21 mouse cellular contexts compared by ENCODE assay signal in genomic region chr16:95759151-95759987, GRCm38 (mm10). TPM values are rescaled to one million over a fixed set of nuclear protein-coding genes. Genes with fewer than 3 reads are reported as not detected.
DNase-seq lines count a peak whose midpoint lies in the region; ATAC-seq and TF ChIP-seq lines count a peak whose summit lies in the region.
"Had no signal": no experiment of that assay in that cellular context is flagged by ENCODE, and none has a peak within 500 bp of the region (broad histone marks: within the 10 kb centered on the region; RNA-seq: fewer than 3 reads in every experiment).

No protein-coding gene starts in this region.

- intact Hi-C loops in heart, adult 2 months (cut with DNase I), result loop anchor here (5.0 to 10.0 kb wide), 2 partner anchors 102 to 325 kb away; no protein-coding TSS in a partner anchor

- WGBS in heart, adult 2 months, result 82% methylated on average over 8 of the region's 8 CpGs
- 85% methylated on average over 8 of the region's 8 CpGs for WGBS in limb, embryonic 15.5 days
- WGBS in limb, embryonic 10.5 days, result 89% methylated on average over 8 of the region's 8 CpGs
- 85% methylated on average over 8 of the region's 8 CpGs for WGBS in embryonic facial prominence, embryonic 15.5 days
- 84% methylated on average over 8 of the region's 8 CpGs for WGBS in hindbrain, postnatal 0 days

- TF ChIP-seq CTCF in heart, adult 2 months (IDR thresholded peaks at IDR 0.05), result no peak
- TF ChIP-seq CTCF in hindbrain, postnatal 0 days (IDR thresholded peaks at IDR 0.05; ENCODE audit: low read depth), result no peak

- H3K4me1 ChIP-seq in heart, adult 2 months (ENCODE audit: control insufficient read depth, insufficient read depth, low read length), result peaks cover 5% of the 10 kb centered on the region; the same call in 1 of the 2 replicates
- 0 out of 2 replicates have a peak, but pooled peaks cover 8% of the 10 kb centered on the region for H3K4me1 ChIP-seq in limb, embryonic 15.5 days
- H3K4me1 ChIP-seq in limb, embryonic 10.5 days, result peaks cover 19% of the 10 kb centered on the region
- peaks cover 29% of the 10 kb centered on the region for H3K4me1 ChIP-seq in embryonic facial prominence, embryonic 15.5 days
- no peaks in the 10 kb centered on the region for H3K4me1 ChIP-seq in hindbrain, postnatal 0 days (ENCODE audit: insufficient read depth, low read length)
- H3K4me1 ChIP-seq: midbrain, embryonic 12.5 days had no signal

- no peak for DNase-seq in heart, adult 2 months
- no peak for DNase-seq in heart, postnatal 4 days
- no peak for DNase-seq in limb, embryonic 10.5 days (ENCODE audit: low spot score)
- DNase-seq in cerebellum, adult 8-10 months, result peak; percentile 82
- DNase-seq in hindbrain, postnatal 0 days (ENCODE audit: low spot score), result no peak
- no peak for DNase-seq in right cerebral cortex, adult 2 months (ENCODE audit: low spot score in 2 of 2)
- DNase-seq: adrenal gland, postnatal 36 days; kidney, postnatal 36 days; left cerebral cortex, postnatal 4 days; lung, adult 18-20 months; lung, postnatal 36 days; retina, postnatal 1 day; right cerebral cortex, postnatal 4 days; thymus, postnatal 36 days had no signal

- H3K79me2 ChIP-seq in heart, adult 2 months (replicated peaks; ENCODE audit: control insufficient read depth, insufficient read depth, low read length), result no peaks in the 10 kb centered on the region

- no peaks in the 10 kb centered on the region for H3K27me3 ChIP-seq in heart, adult 2 months (ENCODE audit: control insufficient read depth, insufficient read depth, low read length)
- H3K27me3 ChIP-seq in limb, embryonic 15.5 days, result no peaks in the 10 kb centered on the region
- no peaks in the 10 kb centered on the region for H3K27me3 ChIP-seq in limb, embryonic 10.5 days (ENCODE audit: low read depth, poor library complexity, severe bottlenecking)
- H3K27me3 ChIP-seq in embryonic facial prominence, embryonic 15.5 days, result no peaks in the 10 kb centered on the region
- no peaks in the 10 kb centered on the region for H3K27me3 ChIP-seq in hindbrain, postnatal 0 days (ENCODE audit: insufficient read depth, low read length)
- H3K27me3 ChIP-seq: midbrain, embryonic 12.5 days had no signal

- ATAC-seq in limb, embryonic 15.5 days (ENCODE audit: insufficient number of reproducible peaks, low FRiP score, low TSS enrichment, low read depth), result no peak
- no peak for ATAC-seq in embryonic facial prominence, embryonic 15.5 days (ENCODE audit: insufficient number of reproducible peaks, low FRiP score, low TSS enrichment, low read depth)
- ATAC-seq in hindbrain, postnatal 0 days, result no peak
- ATAC-seq: inflammation-experienced regulatory T-cells, adult 6 months had no signal

- H3K27ac ChIP-seq in heart, adult 2 months, result peak overlapping the region; percentile 71; the same call in 1 of the 2 replicates
- peak overlapping the region; percentile 33; the same call in 1 of the 2 replicates for H3K27ac ChIP-seq in limb, embryonic 15.5 days
- H3K27ac ChIP-seq in limb, embryonic 10.5 days, result no peak overlapping the region
- 0 out of 2 replicates have a peak overlapping the region, but pooled peaks have one; percentile 58 for H3K27ac ChIP-seq in embryonic facial prominence, embryonic 15.5 days (replicated peaks)
- no peak overlapping the region for H3K27ac ChIP-seq in hindbrain, postnatal 0 days
- H3K27ac ChIP-seq: forebrain, embryonic 10.5 days; left cerebral cortex, adult 2 months; midbrain, embryonic 12.5 days had no signal

- H3K9me3 ChIP-seq in limb, embryonic 15.5 days, result no peaks in the 10 kb centered on the region
- no peaks in the 10 kb centered on the region for H3K9me3 ChIP-seq in limb, embryonic 10.5 days (replicated peaks)
- H3K9me3 ChIP-seq in embryonic facial prominence, embryonic 15.5 days (replicated peaks), result no peaks in the 10 kb centered on the region
- H3K9me3 ChIP-seq in hindbrain, postnatal 0 days (ENCODE audit: low read length), result no peaks in the 10 kb centered on the region
- H3K9me3 ChIP-seq: forebrain, embryonic 10.5 days; midbrain, embryonic 12.5 days had no signal

- TF ChIP-seq POLR2A in heart, adult 2 months (IDR thresholded peaks at IDR 0.05; ENCODE audit: insufficient read depth, low read depth, low read length), result no peak

- no peak overlapping the region for H3K4me2 ChIP-seq in limb, embryonic 15.5 days
- H3K4me2 ChIP-seq in embryonic facial prominence, embryonic 15.5 days (replicated peaks), result no peak overlapping the region
- no peak overlapping the region for H3K4me2 ChIP-seq in hindbrain, postnatal 0 days (ENCODE audit: low read depth, low read length)
- H3K4me2 ChIP-seq: liver, embryonic 11.5 days; midbrain, embryonic 12.5 days had no signal

- no peak for TF ChIP-seq EP300 in heart, adult 2 months (IDR thresholded peaks at IDR 0.05; ENCODE audit: insufficient read depth, low read depth, low read length)

- no peaks in the 10 kb centered on the region for H3K36me3 ChIP-seq in heart, adult 2 months (ENCODE audit: control insufficient read depth, insufficient read depth, low read length)
- no peaks in the 10 kb centered on the region for H3K36me3 ChIP-seq in limb, embryonic 15.5 days
- H3K36me3 ChIP-seq in limb, embryonic 10.5 days, result no peaks in the 10 kb centered on the region
- no peaks in the 10 kb centered on the region for H3K36me3 ChIP-seq in embryonic facial prominence, embryonic 15.5 days
- no peaks in the 10 kb centered on the region for H3K36me3 ChIP-seq in hindbrain, postnatal 0 days (ENCODE audit: insufficient read depth, low read length)
- H3K36me3 ChIP-seq: forebrain, embryonic 10.5 days; midbrain, embryonic 12.5 days had no signal

- no peak overlapping the region for H3K9ac ChIP-seq in heart, adult 2 months (ENCODE audit: low read depth, low read length)
- no peak overlapping the region for H3K9ac ChIP-seq in limb, embryonic 15.5 days
- H3K9ac ChIP-seq in embryonic facial prominence, embryonic 15.5 days, result no peak overlapping the region
- H3K9ac ChIP-seq in hindbrain, postnatal 0 days (replicated peaks; ENCODE audit: low read length), result no peak overlapping the region
- H3K9ac ChIP-seq: midbrain, embryonic 12.5 days had no signal

- no peak overlapping the region for H3K4me3 ChIP-seq in heart, adult 2 months
- H3K4me3 ChIP-seq in limb, embryonic 15.5 days, result no peak overlapping the region
- no peak overlapping the region for H3K4me3 ChIP-seq in limb, embryonic 10.5 days
- no peak overlapping the region for H3K4me3 ChIP-seq in embryonic facial prominence, embryonic 15.5 days (replicated peaks)
- H3K4me3 ChIP-seq in hindbrain, postnatal 0 days (ENCODE audit: low read length), result no peak overlapping the region
- H3K4me3 ChIP-seq: forebrain, embryonic 10.5 days; left cerebral cortex, adult 2 months; midbrain, embryonic 12.5 days had no signal

RNA-seq across cellular contexts. Expression of gene Ets2, which starts 57.5 kb away (rescaled TPM):
- total RNA-seq in heart, adult 2 months (2021), result 10 to 100 TPM; 50.3 to 70.6 TPM
- polyA plus RNA-seq in heart, adult 2 months (2012; rRNA removed), result 47.2 and 60.5 TPM in 2 replicates
- total RNA-seq in heart, postnatal 4 days (2021), result 100 to 1,000 TPM; 106 to 110 TPM
- 103 and 109 TPM in 2 replicates for polyA plus RNA-seq in limb, embryonic 15.5 days (2015; fragmentation: Nextera tagmentation; extraction: Ambion mirVana)
- polyA plus RNA-seq in limb, embryonic 10.5 days (2016; fragmentation: Nextera tagmentation; extraction: Ambion mirVana), result 110 and 119 TPM in 2 replicates
- 84.3 and 92.0 TPM in 2 replicates for polyA plus RNA-seq in embryonic facial prominence, embryonic 15.5 days (2015; fragmentation: Nextera tagmentation; extraction: Ambion mirVana)
- 22.9 and 24.2 TPM in 2 replicates for total RNA-seq in hindbrain, postnatal 0 days (2014; rRNA removed)
- polyA plus RNA-seq in hindbrain, postnatal 0 days (2015; fragmentation: Nextera tagmentation; extraction: Ambion mirVana), result 15.1 and 15.8 TPM in 2 replicates

Comparison
In these comparisons a context has a peak if more than half of its experiments do, and no peak if none do; other contexts are left out.
1. H3K27ac ChIP-seq: peak in heart, adult 2 months (single experiment), limb, embryonic 15.5 days (single experiment) and embryonic facial prominence, embryonic 15.5 days (single experiment); none in limb, embryonic 10.5 days (single experiment) and hindbrain, postnatal 0 days (single experiment).